ENCODE assay signal across 7 mouse cellular contexts in genomic region chr1:162039808-162040207, GRCm38 (mm10).
DNase-seq lines count a peak whose midpoint lies in the region; ATAC-seq and TF ChIP-seq lines count a peak whose summit lies in the region.

No protein-coding gene starts in this region.

- peak overlapping the region; percentile 89 for H3K27ac ChIP-seq in kidney, embryonic 15.5 days
- peak overlapping the region; percentile 24; the same call in 1 of the 2 replicates for H3K27ac ChIP-seq in stomach, postnatal 0 days (replicated peaks)

- H3K27me3 ChIP-seq in kidney, embryonic 15.5 days: no peaks in the 10 kb centered on the region
- H3K27me3 ChIP-seq in stomach, postnatal 0 days (ENCODE audit: control insufficient read depth, insufficient read depth, low read length): no peaks in the 10 kb centered on the region

- peaks cover 54% of the 10 kb centered on the region for H3K4me1 ChIP-seq in kidney, embryonic 15.5 days
- peaks cover 3% of the 10 kb centered on the region; the same call in 1 of the 2 replicates for H3K4me1 ChIP-seq in stomach, postnatal 0 days (replicated peaks; ENCODE audit: control insufficient read depth, insufficient read depth)

- H3K9ac ChIP-seq in kidney, embryonic 15.5 days: no peak overlapping the region
- H3K9ac ChIP-seq in stomach, postnatal 0 days (ENCODE audit: low read length): no peak overlapping the region

- no peaks in the 10 kb centered on the region for H3K9me3 ChIP-seq in kidney, embryonic 15.5 days (replicated peaks)
- no peaks in the 10 kb centered on the region for H3K9me3 ChIP-seq in stomach, postnatal 0 days (ENCODE audit: control insufficient read depth, low read length)

- H3K36me3 ChIP-seq in kidney, embryonic 15.5 days: no peaks in the 10 kb centered on the region
- H3K36me3 ChIP-seq in stomach, postnatal 0 days (ENCODE audit: control insufficient read depth, insufficient read depth, low read length): no peaks in the 10 kb centered on the region

- peak; percentile 28 for DNase-seq in ovary, adult 18-20 months (ENCODE audit: low spot score)
- no peak for DNase-seq in ovary, postnatal 10 days (ENCODE audit: low spot score)
- peak; percentile 60 to 75 for DNase-seq in heart, adult 18-20 months
- no peak for DNase-seq in stomach, postnatal 0 days (ENCODE audit: low spot score)
- no peak for DNase-seq in thymus, postnatal 0 days (ENCODE audit: low spot score)

- 38% methylated on average over 7 of the region's 7 CpGs for WGBS in kidney, embryonic 15.5 days
- WGBS in stomach, postnatal 0 days: 35% methylated on average over 7 of the region's 7 CpGs

- H3K4me2 ChIP-seq in kidney, embryonic 15.5 days: no peak overlapping the region
- H3K4me2 ChIP-seq in stomach, postnatal 0 days (replicated peaks; ENCODE audit: low read depth): no peak overlapping the region

- H3K4me3 ChIP-seq in kidney, embryonic 15.5 days (replicated peaks): no peak overlapping the region
- H3K4me3 ChIP-seq in stomach, postnatal 0 days (ENCODE audit: low read depth, low read length): no peak overlapping the region

- no peak for TF ChIP-seq EP300 in stomach, postnatal 0 days (optimal IDR thresholded peaks at IDR 0.05)

- TF ChIP-seq CTCF in stomach, postnatal 0 days (IDR thresholded peaks at IDR 0.05; ENCODE audit: low read depth): no peak

- no peak for ATAC-seq in kidney, embryonic 15.5 days (replicated peaks; ENCODE audit: low FRiP score)
- ATAC-seq in stomach, postnatal 0 days (ENCODE audit: low FRiP score, low TSS enrichment): no peak
- ATAC-seq in activated CD4-positive, CD25-positive, alpha-beta regulatory T cell, adult 4 months: no peak

Comparison
In these comparisons a context has a peak if more than half of its experiments do, and no peak if none do; other contexts are left out.
1. DNase-seq: peak in ovary, adult 18-20 months (single experiment) and heart, adult 18-20 months (2 of 2); none in ovary, postnatal 10 days (single experiment), stomach, postnatal 0 days (single experiment) and thymus, postnatal 0 days (single experiment).